Mouse (Mus musculus): Measurements from ENCODE around the gene Cyb561a3. TPM values are rescaled to one million over a fixed set of nuclear protein-coding genes. Genes with fewer than 3 reads are reported as not detected.

The Cyb561a3 gene
- polyA plus RNA-seq, 1 experiment, result 21.0 TPM

- H3K79me3 ChIP-seq (ENCODE audit: low read depth), result peaks cover 2% of the 10 kb centered on the region
- TF ChIP-seq MYOG (IDR thresholded peaks at IDR 0.05; ENCODE audit: control insufficient read depth, extremely low read depth, insufficient read length), result no peak
- H3ac ChIP-seq (ENCODE audit: control insufficient read depth, insufficient read length, low read depth), result no peak overlapping the region
- no peak overlapping the region for H3K4me3 ChIP-seq (ENCODE audit: insufficient read depth, poor library complexity, severe bottlenecking)
- H3K36me3 ChIP-seq (ENCODE audit: control insufficient read depth, insufficient read depth), result peaks cover 26% of the 10 kb centered on the region
- no peaks in the 10 kb centered on the region for H3K27me3 ChIP-seq (ENCODE audit: control insufficient read depth, insufficient read depth, insufficient read length)
- H3K79me2 ChIP-seq (ENCODE audit: control insufficient read depth, insufficient read depth), result peaks cover 4% of the 10 kb centered on the region
These were observed 6.7 kb downstream of the Cyb561a3 start for GRCm38 (mm10) chr19:10583550-10584146.

GRCm38 (mm10) chr19:10585112-10585511 lies 8.1 kb downstream of the Cyb561a3 start:
- no peaks in the 10 kb centered on the region for H3K27me3 ChIP-seq (ENCODE audit: control insufficient read depth, insufficient read depth, insufficient read length)
- H3K79me2 ChIP-seq (ENCODE audit: control insufficient read depth, insufficient read depth), result no peaks in the 10 kb centered on the region
- H3K36me3 ChIP-seq (ENCODE audit: control insufficient read depth, insufficient read depth), result peaks cover 31% of the 10 kb centered on the region
- no peak overlapping the region for H3ac ChIP-seq (ENCODE audit: control insufficient read depth, insufficient read length, low read depth)
- TF ChIP-seq CTCF (IDR thresholded peaks at IDR 0.05; ENCODE audit: control insufficient read depth, insufficient read depth, insufficient read length), result no peak
- TF ChIP-seq MAX (IDR thresholded peaks at IDR 0.05), result no peak
- TF ChIP-seq MYOD1 (IDR thresholded peaks at IDR 0.05; ENCODE audit: control insufficient read depth, insufficient read length, low read depth), result no peak
- TF ChIP-seq FOSL1 (IDR thresholded peaks at IDR 0.05; ENCODE audit: insufficient read depth, low read length, poor library complexity, severe bottlenecking), result no peak
- TF ChIP-seq MYOG (IDR thresholded peaks at IDR 0.05; ENCODE audit: control insufficient read depth, extremely low read depth, insufficient read length), result no peak
- no peak for TF ChIP-seq USF1 (IDR thresholded peaks at IDR 0.05; ENCODE audit: low read depth)
- no peak for TF ChIP-seq CEBPB (IDR thresholded peaks at IDR 0.05; ENCODE audit: low read depth)
- no peaks in the 10 kb centered on the region for H3K79me3 ChIP-seq (ENCODE audit: low read depth)
- no peak overlapping the region for H3K4me3 ChIP-seq (ENCODE audit: insufficient read depth, poor library complexity, severe bottlenecking)

- H3K79me3 ChIP-seq (ENCODE audit: low read depth), result no peaks in the 10 kb centered on the region
- no peak overlapping the region for H3ac ChIP-seq (ENCODE audit: control insufficient read depth, insufficient read length, low read depth)
- H3K27me3 ChIP-seq (ENCODE audit: control insufficient read depth, insufficient read depth, insufficient read length), result no peaks in the 10 kb centered on the region
- H3K4me3 ChIP-seq (ENCODE audit: insufficient read depth, poor library complexity, severe bottlenecking), result no peak overlapping the region
- no peaks in the 10 kb centered on the region for H3K79me2 ChIP-seq (ENCODE audit: control insufficient read depth, insufficient read depth)
- peaks cover 33% of the 10 kb centered on the region for H3K36me3 ChIP-seq (ENCODE audit: control insufficient read depth, insufficient read depth)
- no peak for TF ChIP-seq MYOD1 (IDR thresholded peaks at IDR 0.05; ENCODE audit: control insufficient read depth, insufficient read length, low read depth)
- TF ChIP-seq MAX (IDR thresholded peaks at IDR 0.05), result no peak
- TF ChIP-seq FOSL1 (IDR thresholded peaks at IDR 0.05; ENCODE audit: insufficient read depth, low read length, poor library complexity, severe bottlenecking), result no peak
- no peak for TF ChIP-seq MYOG (IDR thresholded peaks at IDR 0.05; ENCODE audit: control insufficient read depth, extremely low read depth, insufficient read length)
- no peak for TF ChIP-seq CTCF (IDR thresholded peaks at IDR 0.05; ENCODE audit: control insufficient read depth, insufficient read depth, insufficient read length)
- TF ChIP-seq CEBPB (IDR thresholded peaks at IDR 0.05; ENCODE audit: low read depth), result no peak
- no peak for TF ChIP-seq USF1 (IDR thresholded peaks at IDR 0.05; ENCODE audit: low read depth)
These were observed 10.3 kb downstream of the Cyb561a3 start for GRCm38 (mm10) chr19:10587231-10587630.

- TF ChIP-seq MYOD1 (IDR thresholded peaks at IDR 0.05; ENCODE audit: control insufficient read depth, insufficient read length, low read depth), result no peak
- TF ChIP-seq FOSL1 (IDR thresholded peaks at IDR 0.05; ENCODE audit: insufficient read depth, low read length, poor library complexity, severe bottlenecking), result no peak
- TF ChIP-seq MYOG (IDR thresholded peaks at IDR 0.05; ENCODE audit: control insufficient read depth, extremely low read depth, insufficient read length), result no peak
- TF ChIP-seq MAX (IDR thresholded peaks at IDR 0.05), result no peak
- TF ChIP-seq USF1 (IDR thresholded peaks at IDR 0.05; ENCODE audit: low read depth), result no peak
- TF ChIP-seq CTCF (IDR thresholded peaks at IDR 0.05; ENCODE audit: control insufficient read depth, insufficient read depth, insufficient read length), result no peak
- no peak for TF ChIP-seq CEBPB (IDR thresholded peaks at IDR 0.05; ENCODE audit: low read depth)
- Histone ChIP-seq H3K27me3 (ENCODE audit: control insufficient read depth, insufficient read depth, insufficient read length) (no peaks in the 10 kb centered on the region), H3K79me2 (ENCODE audit: control insufficient read depth, insufficient read depth) (no peaks in the 10 kb centered on the region), H3K36me3 (ENCODE audit: control insufficient read depth, insufficient read depth) (peaks cover 40% of the 10 kb centered on the region), H3ac (ENCODE audit: control insufficient read depth, insufficient read length, low read depth) (no peak overlapping the region), H3K4me3 (ENCODE audit: insufficient read depth, poor library complexity, severe bottlenecking) (no peak overlapping the region), H3K79me3 (ENCODE audit: low read depth) (no peaks in the 10 kb centered on the region)
These were observed 12.3 kb downstream of the Cyb561a3 start for GRCm38 (mm10) chr19:10589127-10589857.

GRCm38 (mm10) chr19:10590301-10590700 lies 13.3 kb downstream of the Cyb561a3 start:
- Histone ChIP-seq H3K79me3 (ENCODE audit: low read depth) (no peaks in the 10 kb centered on the region), H3K36me3 (ENCODE audit: control insufficient read depth, insufficient read depth) (peaks cover 41% of the 10 kb centered on the region), H3ac (ENCODE audit: control insufficient read depth, insufficient read length, low read depth) (no peak overlapping the region), H3K79me2 (ENCODE audit: control insufficient read depth, insufficient read depth) (no peaks in the 10 kb centered on the region), H3K27me3 (ENCODE audit: control insufficient read depth, insufficient read depth, insufficient read length) (no peaks in the 10 kb centered on the region), H3K4me3 (ENCODE audit: insufficient read depth, poor library complexity, severe bottlenecking) (no peak overlapping the region)
- TF ChIP-seq MYOD1 (IDR thresholded peaks at IDR 0.05; ENCODE audit: control insufficient read depth, insufficient read length, low read depth) (no peak), CTCF (IDR thresholded peaks at IDR 0.05; ENCODE audit: control insufficient read depth, insufficient read depth, insufficient read length) (no peak), FOSL1 (IDR thresholded peaks at IDR 0.05; ENCODE audit: insufficient read depth, low read length, poor library complexity, severe bottlenecking) (no peak), MYOG (IDR thresholded peaks at IDR 0.05; ENCODE audit: control insufficient read depth, extremely low read depth, insufficient read length) (no peak), USF1 (IDR thresholded peaks at IDR 0.05; ENCODE audit: low read depth) (no peak), MAX (IDR thresholded peaks at IDR 0.05) (no peak), CEBPB (IDR thresholded peaks at IDR 0.05; ENCODE audit: low read depth) (no peak)
